Mouse (Mus musculus): ENCODE measurements around the gene Gm27021.

DNA sequence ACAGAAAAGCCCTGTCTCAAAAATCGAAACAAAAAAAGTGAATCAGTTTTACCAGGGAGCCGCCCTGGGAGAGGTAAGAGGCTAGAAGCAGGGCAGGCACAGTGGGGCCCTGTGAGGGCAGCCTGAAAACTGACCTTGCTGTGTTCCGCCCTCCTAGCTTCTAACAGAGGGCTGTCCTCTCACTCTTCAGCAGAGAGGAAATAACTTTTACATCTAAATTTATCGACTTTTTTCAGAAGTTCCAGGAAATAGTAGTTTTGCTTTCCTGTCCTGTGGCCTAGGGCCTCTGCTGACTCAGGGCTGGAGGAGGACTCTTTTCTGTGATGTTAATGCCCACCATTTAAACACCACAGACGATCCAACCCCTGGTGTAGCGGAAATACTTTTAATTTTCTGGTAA, 47.3 kb upstream of the Gm27021 start:
- TF ChIP-seq EP300 (IDR thresholded peaks at IDR 0.05; ENCODE audit: insufficient read depth, low read depth, low read length) (no peak), CTCF (IDR thresholded peaks at IDR 0.05) (no peak), POLR2A (IDR thresholded peaks at IDR 0.05; ENCODE audit: insufficient read depth, low read depth, low read length) (no peak)

All from heart, adult 2 months (tissue).